Mouse (Mus musculus): ENCODE results near the gene Rab33a.

The Rab33a gene

GRCm38 (mm10) chrX:48518808-48519548 is at the start of gene Rab33a:
Rab33a (plus strand) TSS chrX:48519285.
- peak; percentile 26 to 38 for DNase-seq (ENCODE audit: low spot score in 2 of 2)

DNA sequence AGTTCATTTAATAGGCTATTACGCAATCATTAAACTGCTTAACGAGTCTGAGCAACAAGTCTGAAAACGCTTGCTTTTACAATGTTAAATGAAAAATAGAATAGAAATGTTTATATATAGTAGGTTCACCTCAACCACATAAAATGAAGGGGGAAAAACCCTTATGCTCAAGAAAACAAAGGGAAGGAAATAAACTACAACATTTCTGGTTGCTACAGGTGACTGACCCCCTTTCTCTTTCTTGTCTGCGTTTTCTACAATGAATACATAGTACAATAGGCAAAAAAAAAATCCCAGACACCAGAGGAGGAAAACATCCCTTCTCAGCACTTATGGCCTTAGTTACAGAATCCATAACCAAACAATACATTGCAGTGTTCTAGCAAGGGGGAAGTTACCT is 38.0 kb upstream of the Rab33a start:
- DNase-seq (ENCODE audit: low spot score in 2 of 2): no peak

DNA sequence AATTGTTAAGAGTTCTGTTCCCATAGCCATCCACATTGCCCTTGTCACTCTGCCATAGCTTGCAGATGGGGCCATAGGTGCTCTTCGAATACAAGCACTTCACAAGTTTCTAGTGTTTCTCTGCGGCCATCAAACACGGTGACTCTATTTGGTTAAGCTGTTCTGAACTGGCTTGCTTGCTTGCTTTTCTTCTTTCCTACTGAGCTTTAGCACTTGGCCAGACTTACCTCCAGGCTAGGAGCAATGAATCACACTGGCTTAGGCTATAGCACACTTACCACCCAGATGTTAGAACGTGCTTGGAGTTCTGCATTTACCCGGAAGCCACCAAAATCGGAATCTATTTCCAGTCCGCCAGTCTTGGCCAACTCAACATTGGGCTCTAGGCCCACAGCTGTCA is 37.4 kb upstream of the Rab33a start:
- DNase-seq (ENCODE audit: low spot score in 2 of 2): no peak

DNA sequence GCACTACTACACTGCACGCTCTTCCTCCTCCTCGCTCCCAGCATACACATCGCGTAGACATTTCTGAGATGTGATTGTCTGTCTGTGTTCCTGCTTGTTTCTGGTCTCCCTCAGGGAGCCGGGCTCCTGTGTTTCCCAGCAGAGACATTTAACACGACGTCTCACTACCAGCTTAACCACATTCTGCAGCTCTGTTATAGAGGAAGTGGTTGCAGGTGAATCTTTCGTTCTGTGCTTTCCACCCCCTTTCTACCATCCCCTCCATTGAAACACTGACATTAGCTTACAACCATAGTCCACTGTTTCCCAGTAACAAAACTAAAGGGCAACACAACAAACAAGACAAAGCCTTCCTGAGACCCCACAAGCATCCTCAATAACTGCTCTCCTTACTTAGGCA is 25.3 kb upstream of the Rab33a start:
- DNase-seq (ENCODE audit: low spot score in 2 of 2): no peak

- peak; percentile 79 to 85 for DNase-seq (ENCODE audit: low spot score in 2 of 2)
These were observed 5.8 kb upstream of the Rab33a start, which contains the start of gene Aifm1 for GRCm38 (mm10) chrX:48513166-48513807. Aifm1 (minus strand) TSS chrX:48513563.

GRCm38 (mm10) chrX:48513824-48514223 is 5.3 kb upstream of the Rab33a start:
- no peak for DNase-seq (ENCODE audit: low spot score in 2 of 2)

DNA sequence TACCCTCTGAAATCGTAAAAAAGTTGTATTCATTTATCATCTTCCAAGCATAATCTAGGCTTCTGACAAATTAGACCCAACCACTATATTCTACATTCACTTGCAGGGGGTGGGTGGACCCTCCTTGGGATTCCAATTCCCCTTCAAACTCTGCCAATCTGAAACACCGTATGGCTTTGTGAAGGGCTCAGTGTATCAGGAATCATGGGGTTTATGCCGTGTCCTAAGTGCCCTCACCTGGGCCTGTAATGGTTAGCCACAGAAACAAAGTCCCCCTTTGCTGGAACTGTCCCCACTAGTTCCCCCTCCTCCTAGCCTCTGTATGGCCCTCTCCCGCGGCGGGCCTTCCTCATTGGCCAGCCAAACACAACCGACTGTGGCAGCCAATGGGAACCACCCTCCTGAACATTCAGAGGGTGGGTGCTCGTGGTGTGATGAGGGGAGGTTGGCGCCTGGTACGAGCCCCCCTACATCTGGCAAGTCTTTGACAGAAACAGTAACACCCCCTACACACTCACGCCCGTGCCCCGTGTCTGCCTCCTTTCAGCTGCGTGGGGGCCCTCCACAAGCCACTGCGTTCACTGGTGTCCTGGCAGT is 776 bp upstream of the Rab33a start:
- DNase-seq (ENCODE audit: low spot score in 2 of 2): peak; percentile 32 to 48

DNA sequence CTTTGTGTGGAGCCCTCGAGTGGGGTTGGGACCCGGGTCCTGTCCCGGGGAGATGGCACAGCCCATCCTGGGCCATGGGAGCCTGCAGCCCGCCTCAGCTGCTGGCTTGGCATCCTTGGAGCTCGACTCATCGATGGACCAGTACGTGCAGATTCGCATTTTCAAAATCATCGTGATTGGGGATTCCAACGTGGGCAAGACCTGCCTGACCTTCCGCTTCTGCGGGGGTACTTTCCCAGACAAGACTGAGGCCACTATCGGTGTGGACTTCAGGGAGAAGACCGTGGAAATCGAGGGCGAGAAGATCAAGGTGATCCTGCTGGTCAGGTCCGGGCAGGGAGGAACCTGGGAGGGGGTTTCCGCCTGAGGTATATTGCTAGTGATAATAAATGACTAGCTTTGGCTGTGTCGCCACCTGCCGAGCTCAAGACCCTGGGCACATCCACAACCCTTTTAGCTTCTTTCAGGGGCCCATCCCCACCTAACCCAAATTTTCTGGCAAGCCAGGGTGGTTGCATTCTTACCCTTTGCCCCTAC is 532 bp downstream of the Rab33a start:
- no peak for DNase-seq (ENCODE audit: low spot score in 2 of 2)

DNA sequence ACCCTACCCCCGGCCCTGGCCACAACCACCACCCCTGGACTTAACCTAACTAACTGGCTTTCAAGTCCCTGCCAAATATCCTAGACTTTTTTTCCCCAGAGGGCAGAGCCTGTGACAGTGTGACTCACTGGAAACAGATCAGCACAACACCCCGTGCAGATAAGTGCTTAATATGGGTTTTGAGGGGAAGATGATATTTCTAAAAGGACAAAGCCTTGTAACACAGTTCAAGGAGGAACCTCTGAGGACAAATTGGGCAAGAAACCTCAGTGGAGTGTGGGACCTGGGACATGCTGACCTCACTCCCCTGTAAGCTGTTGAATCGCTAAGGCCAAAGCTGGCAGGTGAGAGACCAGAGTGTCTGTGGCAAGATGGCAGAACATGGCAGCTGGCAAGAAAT is 2.6 kb downstream of the Rab33a start:
- DNase-seq (ENCODE audit: low spot score in 2 of 2): no peak

- DNase-seq (ENCODE audit: low spot score in 2 of 2): no peak
These were observed 4.4 kb downstream of the Rab33a start for GRCm38 (mm10) chrX:48523512-48523911.

GRCm38 (mm10) chrX:48525332-48525731 is 6.2 kb downstream of the Rab33a start:
- DNase-seq (ENCODE audit: low spot score in 2 of 2): no peak

GRCm38 (mm10) chrX:48525866-48526265 is 6.8 kb downstream of the Rab33a start:
- DNase-seq (ENCODE audit: low spot score in 2 of 2): peak in 1 of 2 experiments; percentile 31

- DNase-seq (ENCODE audit: low spot score in 2 of 2): no peak
These were observed 7.3 kb downstream of the Rab33a start for GRCm38 (mm10) chrX:48526435-48526834.

DNA sequence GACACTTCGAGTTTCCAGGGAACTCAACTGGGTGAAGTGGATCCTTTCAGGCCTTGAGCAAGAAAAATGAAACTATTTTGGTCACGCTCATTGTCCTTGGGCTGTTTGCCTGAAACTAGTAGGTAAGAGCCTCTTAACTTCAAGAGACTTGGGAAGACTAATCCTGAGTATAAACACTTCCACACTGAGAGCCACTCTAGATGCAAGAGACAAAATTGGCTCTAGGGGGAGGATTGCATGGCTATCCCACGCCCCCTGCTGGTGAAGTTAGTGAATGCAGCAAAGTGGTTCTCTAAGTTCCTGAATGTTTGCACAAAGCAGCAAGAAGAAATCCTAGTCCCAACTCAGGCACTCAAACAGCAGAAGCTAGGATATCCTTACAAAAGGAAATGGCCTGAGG is 13.1 kb downstream of the Rab33a start:
- DNase-seq (ENCODE audit: low spot score in 2 of 2): peak; percentile 42 to 69
